Mouse (Mus musculus): ENCODE results near the gene Eif2s1. TPM values are rescaled to one million over a fixed set of nuclear protein-coding genes. Genes with fewer than 3 reads are reported as not detected.
"Not testable (repeated sequence)": the region's sequence is repeated elsewhere in the genome, so short reads cannot be mapped to it uniquely, and the experiment has no call there.

Gene Eif2s1
- polyA plus RNA-seq, 1 experiment from 2014 or later, result 141 TPM

- H3K27ac ChIP-seq, result no peak overlapping the region
- 78% methylated on average over 3 of the region's 3 CpGs for WGBS
- H3K4me1 ChIP-seq (replicated peaks; ENCODE audit: control insufficient read depth, insufficient read depth, low read length), result peaks cover 5% of the 10 kb centered on the region; the same call in 1 of the 2 replicates
- H3K27me3 ChIP-seq (ENCODE audit: control insufficient read depth, insufficient read depth, low read length), result no peaks in the 10 kb centered on the region
- no peak for DNase-seq (ENCODE audit: low spot score)
- H3K9ac ChIP-seq, result no peak overlapping the region
- H3K4me3 ChIP-seq (replicated peaks; ENCODE audit: low read length), result no peak overlapping the region
- no peak for ATAC-seq (ENCODE audit: low FRiP score)
- H3K4me2 ChIP-seq (replicated peaks), result no peak overlapping the region
- H3K9me3 ChIP-seq (ENCODE audit: control insufficient read depth, low read length), result no peaks in the 10 kb centered on the region
- H3K36me3 ChIP-seq (replicated peaks; ENCODE audit: control insufficient read depth, insufficient read depth), result no peaks in the 10 kb centered on the region
Measured at GRCm38 (mm10) chr12:78922058-78922457, 60.4 kb downstream of the Eif2s1 start.

DNA sequence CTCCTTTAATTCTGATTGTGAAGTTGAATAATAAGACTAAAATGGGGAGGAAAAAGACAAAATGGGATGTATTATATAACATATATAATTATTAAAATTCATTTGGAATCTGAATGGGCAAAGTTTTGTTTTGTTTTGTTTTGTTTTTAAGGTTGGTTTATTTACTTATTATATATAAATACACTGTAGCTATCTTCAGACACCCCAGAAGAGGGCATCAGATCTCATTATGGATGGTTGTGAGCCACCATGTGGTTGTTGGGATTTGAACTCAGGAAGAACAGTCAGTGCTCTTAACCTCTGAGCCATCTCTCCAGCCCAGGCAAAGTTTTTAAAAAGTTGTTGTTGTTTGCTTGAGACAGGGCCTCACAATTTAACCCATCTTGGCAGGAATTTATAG lies 61.4 kb downstream of the Eif2s1 start:
- not testable (repeated sequence) for DNase-seq (ENCODE audit: low spot score); H3K27ac ChIP-seq; H3K4me3 ChIP-seq (replicated peaks; ENCODE audit: low read length); H3K27me3 ChIP-seq (ENCODE audit: control insufficient read depth, insufficient read depth, low read length); ATAC-seq (ENCODE audit: low FRiP score); H3K4me1 ChIP-seq (replicated peaks; ENCODE audit: control insufficient read depth, insufficient read depth, low read length); H3K9ac ChIP-seq; H3K9me3 ChIP-seq (ENCODE audit: control insufficient read depth, low read length); H3K36me3 ChIP-seq (replicated peaks; ENCODE audit: control insufficient read depth, insufficient read depth); H3K4me2 ChIP-seq (replicated peaks)

GRCm38 (mm10) chr12:78923539-78924189 lies 62.0 kb downstream of the Eif2s1 start:
- 92% methylated on average over 7 of the region's 7 CpGs for WGBS
- no peak for ATAC-seq (ENCODE audit: low FRiP score)
- 0 out of 2 replicates have a peak, but pooled peaks cover 3% of the 10 kb centered on the region for H3K4me1 ChIP-seq (replicated peaks; ENCODE audit: control insufficient read depth, insufficient read depth, low read length)
- H3K36me3 ChIP-seq (replicated peaks; ENCODE audit: control insufficient read depth, insufficient read depth), result no peaks in the 10 kb centered on the region
- H3K9ac ChIP-seq, result no peak overlapping the region
- H3K27ac ChIP-seq, result no peak overlapping the region
- H3K4me2 ChIP-seq (replicated peaks), result no peak overlapping the region
- no peaks in the 10 kb centered on the region for H3K9me3 ChIP-seq (ENCODE audit: control insufficient read depth, low read length)
- H3K27me3 ChIP-seq (ENCODE audit: control insufficient read depth, insufficient read depth, low read length), result no peaks in the 10 kb centered on the region
- DNase-seq (ENCODE audit: low spot score), result no peak
- H3K4me3 ChIP-seq (replicated peaks; ENCODE audit: low read length), result no peak overlapping the region

DNA sequence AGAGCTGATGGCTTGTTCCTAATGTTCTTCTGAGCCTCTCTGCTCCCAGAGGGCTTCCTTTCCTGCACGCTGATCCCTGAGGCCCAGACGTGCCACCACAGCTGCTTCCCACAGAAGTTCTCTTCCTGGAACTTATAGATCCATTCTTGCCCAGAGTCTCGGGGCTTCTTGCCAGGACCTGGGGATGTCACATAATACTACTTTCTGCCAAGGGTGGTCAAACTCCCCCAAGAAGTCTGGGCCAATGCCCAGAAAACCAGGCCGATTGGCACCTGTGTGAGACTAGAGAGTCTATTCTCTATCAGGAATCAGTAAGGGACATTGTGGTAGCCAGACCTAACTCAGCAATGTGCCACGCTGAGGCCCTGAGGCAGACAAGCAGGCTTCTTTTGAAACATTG lies 65.7 kb downstream of the Eif2s1 start:
- DNase-seq (ENCODE audit: low spot score), result no peak
- Histone ChIP-seq H3K9me3 (ENCODE audit: control insufficient read depth, low read length) (no peaks in the 10 kb centered on the region), H3K27me3 (ENCODE audit: control insufficient read depth, insufficient read depth, low read length) (no peaks in the 10 kb centered on the region), H3K4me2 (replicated peaks) (no peak overlapping the region), H3K27ac (no peak overlapping the region), H3K4me1 (replicated peaks; ENCODE audit: control insufficient read depth, insufficient read depth, low read length) (no peaks in the 10 kb centered on the region), H3K36me3 (replicated peaks; ENCODE audit: control insufficient read depth, insufficient read depth) (no peaks in the 10 kb centered on the region), H3K4me3 (replicated peaks; ENCODE audit: low read length) (no peak overlapping the region), H3K9ac (no peak overlapping the region)
- ATAC-seq (ENCODE audit: low FRiP score), result no peak
- WGBS, result 74% methylated on average over 5 of the region's 5 CpGs

- ATAC-seq (ENCODE audit: low FRiP score) (no peak), DNase-seq (ENCODE audit: low spot score) (no peak)
- H3K36me3 ChIP-seq (replicated peaks; ENCODE audit: control insufficient read depth, insufficient read depth), result no peaks in the 10 kb centered on the region
- H3K9ac ChIP-seq, result no peak overlapping the region
- H3K4me2 ChIP-seq (replicated peaks), result no peak overlapping the region
- H3K9me3 ChIP-seq (ENCODE audit: control insufficient read depth, low read length), result no peaks in the 10 kb centered on the region
- no peaks in the 10 kb centered on the region for H3K27me3 ChIP-seq (ENCODE audit: control insufficient read depth, insufficient read depth, low read length)
- H3K27ac ChIP-seq, result no peak overlapping the region
- WGBS, result 77% methylated on average over 1 of the region's 1 CpGs
- no peak overlapping the region for H3K4me3 ChIP-seq (replicated peaks; ENCODE audit: low read length)
- H3K4me1 ChIP-seq (replicated peaks; ENCODE audit: control insufficient read depth, insufficient read depth, low read length), result no peaks in the 10 kb centered on the region
Measured at GRCm38 (mm10) chr12:78929900-78930299, 68.3 kb downstream of the Eif2s1 start.

DNA sequence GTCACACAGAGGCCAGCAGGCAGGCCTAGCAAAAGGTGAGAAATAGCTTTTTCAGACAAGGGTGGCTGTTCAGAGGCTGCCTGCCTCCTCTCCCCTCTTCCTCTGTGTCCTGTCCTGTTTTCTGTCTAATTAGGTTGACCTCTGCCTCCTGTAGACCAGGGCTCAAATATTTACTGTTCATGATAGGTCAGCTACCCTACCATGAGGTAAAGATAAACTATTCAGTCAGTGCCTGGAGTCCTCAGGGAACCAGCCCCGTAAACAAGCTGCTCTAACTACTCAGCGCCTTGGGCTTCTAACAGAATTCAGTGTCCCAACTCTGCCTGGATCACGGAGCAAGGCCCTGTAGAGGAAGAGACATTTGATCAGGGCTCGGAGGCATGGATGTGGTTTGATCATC lies 74.9 kb downstream of the Eif2s1 start:
- no peak overlapping the region for H3K27ac ChIP-seq
- no peak for DNase-seq (ENCODE audit: low spot score)
- WGBS, result 71% methylated on average over 4 of the region's 4 CpGs

More for the DNA sequence above, 74.9 kb downstream of the Eif2s1 start:
- ATAC-seq (ENCODE audit: low FRiP score), result no peak
- H3K36me3 ChIP-seq (replicated peaks; ENCODE audit: control insufficient read depth, insufficient read depth), result no peaks in the 10 kb centered on the region
- no peak overlapping the region for H3K4me2 ChIP-seq (replicated peaks)
- no peak overlapping the region for H3K9ac ChIP-seq
- H3K4me3 ChIP-seq (replicated peaks; ENCODE audit: low read length), result no peak overlapping the region
- no peaks in the 10 kb centered on the region for H3K4me1 ChIP-seq (replicated peaks; ENCODE audit: control insufficient read depth, insufficient read depth, low read length)
- H3K27me3 ChIP-seq (ENCODE audit: control insufficient read depth, insufficient read depth, low read length), result no peaks in the 10 kb centered on the region
- no peaks in the 10 kb centered on the region for H3K9me3 ChIP-seq (ENCODE audit: control insufficient read depth, low read length)

Other genes starting within 250 kb of the Eif2s1 start
- 0.31 and 0.64 TPM in 2 replicates for gene Fam71d, start 170.3 kb upstream of the Eif2s1 start, polyA plus RNA-seq (2014; fragmentation: Nextera tagmentation; extraction: Ambion mirVana)
- gene Mpp5, start 112.9 kb upstream of the Eif2s1 start, polyA plus RNA-seq (2014; fragmentation: Nextera tagmentation; extraction: Ambion mirVana), result 15.0 TPM in 2 replicates
- 128 and 135 TPM in 2 replicates for gene Atp6v1d, start 181 bp upstream of the Eif2s1 start, polyA plus RNA-seq (2014; fragmentation: Nextera tagmentation; extraction: Ambion mirVana)
- 1.8 TPM in 2 replicates for gene Plek2, start 45.1 kb downstream of the Eif2s1 start, polyA plus RNA-seq (2014; fragmentation: Nextera tagmentation; extraction: Ambion mirVana)
- gene Tmem229b, start 145.8 kb downstream of the Eif2s1 start, polyA plus RNA-seq (2014; fragmentation: Nextera tagmentation; extraction: Ambion mirVana), result 62.2 and 69.6 TPM in 2 replicates
- 2.4 and 2.8 TPM in 2 replicates for gene Plekhh1, start 167.3 kb downstream of the Eif2s1 start, polyA plus RNA-seq (2014; fragmentation: Nextera tagmentation; extraction: Ambion mirVana)
- 16.4 and 17.2 TPM in 2 replicates for gene Pigh, start 227.8 kb downstream of the Eif2s1 start, polyA plus RNA-seq (2014; fragmentation: Nextera tagmentation; extraction: Ambion mirVana)

Data from hindbrain, embryonic 14.5 days (tissue).